Mouse (Mus musculus) brown adipose tissue, adult 24 weeks (tissue): ENCODE data around the gene Kansl2. TPM values are rescaled to one million over a fixed set of nuclear protein-coding genes. Genes with fewer than 3 reads are reported as not detected.

ENCODE experiments used
- H3K27ac ChIP-seq: fragments of 200-500 bp; replicated peaks from 2 replicates; pipeline ENCODE4 v1.5.1; 2012; ENCODE audit warnings: low read depth, mild to moderate bottlenecking, low read length
- H3K4me1 ChIP-seq: fragments of 200-500 bp; 2 replicates; pipeline ENCODE4 v1.6.1; 2012; ENCODE audit warnings: low read length, mixed read lengths; ENCODE audit not compliant: control insufficient read depth, insufficient read depth, insufficient read length
- H3K4me3 ChIP-seq: fragments of 200-500 bp; 2 replicates; pipeline ENCODE4 v1.5.1; 2012; ENCODE audit warnings: low read depth, mild to moderate bottlenecking, low read length, moderate library complexity; ENCODE audit not compliant: insufficient read depth
- polyA plus RNA-seq: library from polyadenylated mRNA; stranded (reverse); fragments of >200 nt; gene quantifications from 2 replicates; pipeline ENCODE4 v1.2.4, GENCODE M21; 2012; ENCODE audit not compliant: missing spikeins, insufficient read depth, insufficient read length

Gene Kansl2
- polyA plus RNA-seq, 1 experiment = 33.1 TPM

GRCm38 (mm10) chr15:98492102-98492501 lies 42.0 kb downstream of the Kansl2 start, which contains the start of gene Olfr279:
Gene Olfr279 (plus strand): TSS chr15:98492402.
- H3K4me1 ChIP-seq = peaks cover 4% of the 10 kb centered on the region; the same call in 1 of the 2 replicates
- no peak within 1 kb of the TSS for H3K27ac ChIP-seq
- no peak within 1 kb of the TSS for H3K4me3 ChIP-seq

- Histone ChIP-seq H3K4me3 (no peak overlapping the region), H3K4me1 (peaks cover 4% of the 10 kb centered on the region; the same call in 1 of the 2 replicates), H3K27ac (no peak overlapping the region)
Measured at GRCm38 (mm10) chr15:98491332-98491731, 42.7 kb downstream of the Kansl2 start.

GRCm38 (mm10) chr15:98486433-98487021 lies 47.5 kb downstream of the Kansl2 start:
- H3K4me1 ChIP-seq = peaks cover 10% of the 10 kb centered on the region; the same call in 1 of the 2 replicates
- no peak overlapping the region for H3K4me3 ChIP-seq
- H3K27ac ChIP-seq = no peak overlapping the region

- Histone ChIP-seq H3K4me1 (peaks cover 10% of the 10 kb centered on the region; the same call in 1 of the 2 replicates), H3K27ac (peak overlapping the region; percentile 98), H3K4me3 (no peak overlapping the region)
Measured at GRCm38 (mm10) chr15:98483907-98484886, 49.9 kb downstream of the Kansl2 start.

GRCm38 (mm10) chr15:98482701-98483100 lies 51.4 kb downstream of the Kansl2 start, which contains the start of gene Lalba:
Gene Lalba (minus strand): TSS chr15:98482721.
- Histone ChIP-seq H3K4me1 (peaks cover 10% of the 10 kb centered on the region; the same call in 1 of the 2 replicates), H3K4me3 (no peak within 1 kb of the TSS), H3K27ac (peak within 1 kb of the TSS; percentile 98)

- Histone ChIP-seq H3K4me3 (no peak overlapping the region), H3K4me1 (peaks cover 10% of the 10 kb centered on the region; the same call in 1 of the 2 replicates), H3K27ac (no peak overlapping the region)
Measured at GRCm38 (mm10) chr15:98479568-98480102, 54.4 kb downstream of the Kansl2 start.

GRCm38 (mm10) chr15:98476281-98476680 lies 57.8 kb downstream of the Kansl2 start:
- Histone ChIP-seq H3K27ac (no peak overlapping the region), H3K4me1 (no peaks in the 10 kb centered on the region; the same call in 1 of the 2 replicates), H3K4me3 (no peak overlapping the region)

- Histone ChIP-seq H3K27ac (no peak overlapping the region), H3K4me3 (no peak overlapping the region), H3K4me1 (no peaks in the 10 kb centered on the region)
Measured at GRCm38 (mm10) chr15:98475382-98475781, 58.7 kb downstream of the Kansl2 start.

GRCm38 (mm10) chr15:98474958-98475357 lies 59.1 kb downstream of the Kansl2 start:
- no peak overlapping the region for H3K27ac ChIP-seq
- no peak overlapping the region for H3K4me3 ChIP-seq
- no peaks in the 10 kb centered on the region for H3K4me1 ChIP-seq

- Histone ChIP-seq H3K4me1 (no peaks in the 10 kb centered on the region), H3K4me3 (no peak overlapping the region), H3K27ac (no peak overlapping the region)
Measured at GRCm38 (mm10) chr15:98471539-98471938, 62.5 kb downstream of the Kansl2 start.

- H3K27ac ChIP-seq = no peak within 1 kb of the TSS
- H3K4me1 ChIP-seq = no peaks in the 10 kb centered on the region
- H3K4me3 ChIP-seq = no peak within 1 kb of the TSS
Measured at GRCm38 (mm10) chr15:98469596-98469995, 64.5 kb downstream of the Kansl2 start, which contains the start of gene OR5BS1P. Gene OR5BS1P (plus strand): TSS chr15:98469896.

Other genes with a start within 250 kb of the Kansl2 start
- gene Zfp641, start 238.1 kb downstream of the Kansl2 start, polyA plus RNA-seq = 3.6 and 4.6 TPM in 2 replicates
- not detected in 2 replicates for gene Olfr285, start 216.9 kb downstream of the Kansl2 start, polyA plus RNA-seq
- not detected in 2 replicates for gene Olfr284, start 193.3 kb downstream of the Kansl2 start, polyA plus RNA-seq
- not detected in 2 replicates for gene Olfr283, start 153.3 kb downstream of the Kansl2 start, polyA plus RNA-seq
- gene Olfr282, start 103.0 kb downstream of the Kansl2 start, polyA plus RNA-seq = not detected in 2 replicates
- not detected in 2 replicates for gene Olfr281, start 81.7 kb downstream of the Kansl2 start, polyA plus RNA-seq
- not detected in 2 replicates for gene OR5BS1P, start 64.4 kb downstream of the Kansl2 start, polyA plus RNA-seq
- gene Lalba, start 51.5 kb downstream of the Kansl2 start, polyA plus RNA-seq = not detected in 2 replicates
- not detected in 2 replicates for gene Olfr279, start 41.9 kb downstream of the Kansl2 start, polyA plus RNA-seq
- 16.4 and 18.1 TPM in 2 replicates for gene Ccnt1, start 36.7 kb upstream of the Kansl2 start, polyA plus RNA-seq
- 5.1 and 14.0 TPM in 2 replicates for gene 4930415O20Rik, start 36.7 kb upstream of the Kansl2 start, polyA plus RNA-seq
- gene Adcy6, start 75.8 kb upstream of the Kansl2 start, polyA plus RNA-seq = 37.3 and 42.5 TPM in 2 replicates
- gene Cacnb3, start 96.6 kb upstream of the Kansl2 start, polyA plus RNA-seq = 0.46 and 0.95 TPM in 2 replicates
- gene Ddx23, start 128.6 kb upstream of the Kansl2 start, polyA plus RNA-seq = 28.1 and 50.7 TPM in 2 replicates
- gene Rnd1, start 143.2 kb upstream of the Kansl2 start, polyA plus RNA-seq = 1.7 and 1.8 TPM in 2 replicates
- not detected in 2 replicates for gene Ccdc65, start 173.9 kb upstream of the Kansl2 start, polyA plus RNA-seq
- 1.9 TPM in 1 of 2 replicates, not detected in the other for gene Fkbp11, start 193.9 kb upstream of the Kansl2 start, polyA plus RNA-seq
- 25.8 and 32.2 TPM in 2 replicates for gene Arf3, start 228.9 kb upstream of the Kansl2 start, polyA plus RNA-seq
- 0.83 and 0.95 TPM in 2 replicates for gene Wnt10b, start 243.9 kb upstream of the Kansl2 start, polyA plus RNA-seq